Mouse (Mus musculus) c-Kit-positive CD71-positive TER-119-positive erythroid progenitor cells, embryonic 14.5 days (primary cell): ENCODE measurements around the gene Clcnka.
A peak's percentile ranks its signal among the peaks of the same experiment; 100 is the strongest.

Experiments used
- DNase-seq: peaks from one replicate; pipeline ENCODE4 v3.0.0-alpha.2; 2013; ENCODE audit warnings: low spot score

The Clcnka gene

DNA sequence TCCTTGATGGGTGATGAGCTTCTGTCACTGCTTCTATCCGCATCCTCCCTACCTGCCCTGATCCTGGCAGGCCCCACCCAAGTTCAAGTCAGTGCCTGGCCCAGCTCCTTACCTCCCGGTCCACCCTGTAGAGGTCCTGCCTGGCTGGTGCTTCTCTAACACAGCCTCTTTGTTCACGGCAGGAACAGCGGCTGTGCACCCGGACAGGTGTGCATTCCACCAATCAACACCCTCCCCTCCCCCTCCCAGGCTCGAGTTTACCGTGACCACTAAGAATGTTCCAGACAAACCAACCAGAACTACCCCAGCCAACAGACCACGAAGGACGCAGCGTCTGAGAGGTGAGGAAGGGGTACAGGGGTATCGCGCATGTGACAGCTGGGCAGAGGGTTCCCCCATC lies at the start of gene Clcnka:
Gene Clcnka, minus strand, starts transcription at position 180 of the 400 bp plus-strand sequence.
- no peak for DNase-seq

- DNase-seq, result no peak
These were observed 47.7 kb upstream of the Clcnka start for GRCm38 (mm10) chr4:141446211-141446610.

DNA sequence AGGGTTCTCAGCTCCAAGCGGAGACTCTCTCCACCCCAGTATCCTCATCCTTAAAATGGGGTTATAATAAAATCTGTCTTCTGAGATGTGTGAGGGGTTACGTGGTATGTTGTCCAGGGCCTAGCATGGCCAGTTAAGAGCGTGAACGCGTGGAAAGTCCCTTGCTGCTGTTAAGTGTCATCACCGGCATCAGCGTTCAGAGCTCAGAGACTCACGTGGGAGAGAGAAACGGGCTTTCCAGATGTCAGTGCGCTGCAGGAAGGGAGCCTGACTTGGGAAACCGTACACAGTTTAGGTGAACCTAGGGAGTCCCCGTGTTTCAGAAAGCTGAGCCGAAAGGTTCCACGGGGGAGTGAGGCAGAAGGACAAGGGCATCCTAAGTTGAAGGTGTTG lies 46.8 kb upstream of the Clcnka start:
- no peak for DNase-seq

- DNase-seq, result peak; percentile 81
These were observed 46.2 kb upstream of the Clcnka start, which contains the start of gene Zbtb17 for GRCm38 (mm10) chr4:141444451-141445327. Gene Zbtb17 (plus strand): TSS chr4:141444654.

- DNase-seq, result no peak
These were observed 45.3 kb upstream of the Clcnka start for GRCm38 (mm10) chr4:141443641-141444429.

DNA sequence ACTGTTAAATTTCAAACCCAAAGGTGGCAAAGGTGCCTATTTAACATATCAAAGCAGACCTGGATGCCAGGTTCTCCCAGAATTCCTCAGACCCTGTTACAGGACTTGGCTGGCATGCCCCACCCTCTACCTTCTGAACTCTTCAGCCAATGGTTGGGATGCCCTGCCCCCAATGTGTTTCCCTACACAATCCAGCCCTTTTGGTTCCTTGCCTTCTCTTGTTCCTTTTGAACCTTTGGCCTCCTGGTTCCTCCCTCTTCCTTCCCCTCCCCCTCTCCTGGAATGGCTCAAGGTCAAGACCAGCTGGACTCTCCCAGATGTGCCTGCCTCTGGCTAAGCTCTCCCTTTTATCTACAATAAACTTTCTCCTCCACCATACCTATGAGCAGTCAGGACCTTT lies 42.4 kb upstream of the Clcnka start:
- no peak for DNase-seq

DNA sequence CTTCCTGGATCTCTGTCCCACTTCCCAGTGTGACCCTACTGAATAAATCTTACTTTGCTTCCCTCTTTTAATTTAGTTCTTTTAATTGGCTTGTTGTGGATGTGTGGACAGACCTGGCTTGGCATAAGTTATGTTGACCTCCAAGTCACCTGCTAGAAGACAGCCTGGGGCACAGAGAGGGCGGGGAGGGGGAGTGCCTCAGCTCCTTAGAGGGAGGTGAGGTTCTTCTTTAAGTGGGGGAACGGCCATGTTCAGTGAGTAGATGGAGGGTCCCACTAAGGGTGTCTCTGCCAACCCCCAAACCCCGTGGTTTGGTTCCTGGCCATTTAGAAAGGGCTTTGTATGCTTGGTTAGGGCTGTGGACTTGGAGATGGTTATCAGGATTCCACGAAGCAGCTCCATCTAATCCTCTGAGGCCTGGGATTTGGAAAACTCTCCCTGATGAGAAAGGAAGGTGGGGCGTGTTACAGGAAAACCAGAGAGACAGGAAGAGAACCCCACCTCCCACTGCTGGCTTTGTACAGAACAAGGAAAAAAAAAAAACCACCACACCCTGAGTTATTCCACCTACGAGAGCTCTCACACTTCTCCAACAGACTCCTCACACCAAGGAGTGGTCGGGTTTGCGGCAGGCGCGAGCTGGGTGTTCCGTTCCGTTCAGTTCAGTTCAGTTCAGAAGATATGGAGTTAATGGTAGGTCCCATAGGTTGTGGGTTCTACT lies 40.7 kb upstream of the Clcnka start:
- no peak for DNase-seq

GRCm38 (mm10) chr4:141435974-141436373 lies 37.5 kb upstream of the Clcnka start, which contains the start of gene Srarp:
Gene Srarp (minus strand): TSS chr4:141436105.
- no peak for DNase-seq

DNA sequence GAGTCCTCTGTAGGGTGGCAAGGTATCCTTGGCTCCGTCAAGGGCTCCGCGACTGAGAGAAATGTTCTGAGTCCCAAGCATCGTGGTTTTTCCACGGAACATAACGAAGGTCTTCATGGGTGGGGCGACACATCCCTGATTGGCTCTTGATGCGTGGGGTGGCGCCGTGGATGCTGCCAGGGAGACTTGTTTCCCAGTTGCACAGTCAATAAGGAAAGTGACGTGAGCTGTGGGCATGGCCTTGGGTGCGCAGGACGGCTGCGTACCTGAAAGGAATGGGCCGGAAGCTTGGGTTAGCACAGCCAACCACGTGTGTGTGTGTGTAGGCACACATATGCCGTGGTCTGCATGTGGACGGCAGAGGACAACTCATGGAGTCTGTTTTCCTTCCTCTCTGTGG lies 34.7 kb upstream of the Clcnka start:
- no peak for DNase-seq

DNA sequence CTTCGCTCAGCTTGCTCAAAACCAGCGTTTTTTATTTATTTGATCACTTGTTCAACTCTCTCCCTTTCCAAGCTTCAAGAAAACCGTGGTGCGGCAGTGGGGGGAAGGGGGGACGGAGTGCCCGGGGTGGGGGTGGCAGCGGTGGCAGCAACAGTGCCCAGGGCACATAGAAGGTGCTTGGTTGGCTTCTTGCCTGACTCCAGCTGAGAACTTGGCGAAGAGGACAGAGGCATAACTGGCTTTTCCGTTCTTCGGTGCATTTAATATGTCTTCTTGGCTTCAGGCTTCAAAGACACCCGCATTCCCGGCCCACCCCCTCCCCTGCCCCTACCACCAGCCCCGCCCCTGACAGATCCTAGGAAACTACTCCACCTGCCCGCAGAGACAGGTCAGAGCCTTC lies 34.1 kb upstream of the Clcnka start:
- no peak for DNase-seq

GRCm38 (mm10) chr4:141430997-141431396 lies 32.5 kb upstream of the Clcnka start:
- peak; percentile 51 for DNase-seq

DNA sequence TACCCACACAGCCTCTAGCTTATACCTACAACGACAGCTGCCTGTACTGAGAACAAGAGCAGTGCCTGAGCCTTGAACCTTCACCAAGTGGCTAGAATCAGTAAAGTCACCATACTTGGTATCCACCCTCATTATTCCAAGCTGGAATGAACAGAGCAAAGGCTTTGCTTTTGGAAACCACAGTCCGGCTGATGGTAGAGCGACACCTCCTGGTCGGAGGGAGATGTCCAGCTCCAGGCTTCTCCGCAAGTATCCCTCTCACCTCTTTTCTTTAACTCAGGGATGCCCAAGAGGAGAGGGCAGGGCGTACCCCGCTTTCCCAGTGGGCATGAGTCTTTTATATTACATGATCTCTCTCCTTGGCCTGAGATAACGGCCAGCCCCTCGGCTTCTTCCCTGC lies 31.3 kb upstream of the Clcnka start:
- DNase-seq, result no peak

GRCm38 (mm10) chr4:141429381-141429780 lies 30.9 kb upstream of the Clcnka start:
- no peak for DNase-seq

- DNase-seq, result no peak
These were observed 29.4 kb upstream of the Clcnka start for GRCm38 (mm10) chr4:141427921-141428320.

GRCm38 (mm10) chr4:141426796-141427745 lies 28.5 kb upstream of the Clcnka start:
- no peak for DNase-seq

- DNase-seq, result no peak
These were observed 27.3 kb upstream of the Clcnka start for GRCm38 (mm10) chr4:141425484-141426479.

- no peak for DNase-seq
These were observed 25.3 kb upstream of the Clcnka start for GRCm38 (mm10) chr4:141423691-141424431.

- no peak for DNase-seq
These were observed 24.8 kb upstream of the Clcnka start for GRCm38 (mm10) chr4:141423288-141423687.

- no peak for DNase-seq
These were observed 24.3 kb upstream of the Clcnka start for GRCm38 (mm10) chr4:141422841-141423240.
